Mouse (Mus musculus) Muller cell, postnatal 12 days (primary cell): Measurements from ENCODE around the gene Celf6.

Experiments used
- DNase-seq: peaks from one replicate; pipeline ENCODE4 v3.0.0-alpha.2; 2015; ENCODE audit errors: inconsistent ontology term

Gene Celf6

DNA sequence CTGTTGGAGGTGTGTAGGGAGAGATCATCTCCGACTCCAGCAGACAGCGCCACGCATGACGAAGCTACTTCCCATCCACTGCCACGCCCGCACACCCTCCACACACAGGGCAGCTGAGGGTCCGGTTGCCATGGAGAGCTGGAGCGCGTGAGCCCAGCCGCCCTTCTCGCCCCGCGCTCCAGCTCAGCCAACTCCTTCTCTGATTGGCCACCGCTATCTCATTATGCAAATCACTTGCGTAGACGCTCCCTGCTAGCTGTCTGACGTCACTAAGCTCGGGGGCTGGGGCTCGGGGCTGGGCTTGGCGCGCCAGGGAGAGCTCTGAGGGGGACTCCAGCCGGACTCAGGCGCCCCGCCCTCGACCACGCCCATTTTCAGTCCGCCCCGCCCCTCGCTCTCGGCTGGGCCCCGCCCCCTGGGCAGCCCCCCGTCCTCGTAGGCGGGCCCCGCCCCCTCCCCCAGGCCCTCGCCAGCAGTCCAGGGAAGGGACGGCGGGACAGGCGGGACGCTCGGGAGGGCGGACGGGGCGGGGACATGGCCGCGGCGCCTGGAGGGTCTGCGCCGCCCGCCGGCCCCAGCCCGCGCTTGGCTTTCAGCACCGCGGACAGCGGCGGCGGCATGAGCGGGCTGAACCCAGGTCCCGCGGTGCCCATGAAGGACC, at the start of gene Celf6:
TSS of gene Celf6 (plus strand) at position 74 of the 661 bp plus-strand sequence.
- peak; percentile 94 for DNase-seq

GRCm38 (mm10) chr9:59528274-59528673, 49.4 kb upstream of the Celf6 start:
- DNase-seq, result no peak

DNA sequence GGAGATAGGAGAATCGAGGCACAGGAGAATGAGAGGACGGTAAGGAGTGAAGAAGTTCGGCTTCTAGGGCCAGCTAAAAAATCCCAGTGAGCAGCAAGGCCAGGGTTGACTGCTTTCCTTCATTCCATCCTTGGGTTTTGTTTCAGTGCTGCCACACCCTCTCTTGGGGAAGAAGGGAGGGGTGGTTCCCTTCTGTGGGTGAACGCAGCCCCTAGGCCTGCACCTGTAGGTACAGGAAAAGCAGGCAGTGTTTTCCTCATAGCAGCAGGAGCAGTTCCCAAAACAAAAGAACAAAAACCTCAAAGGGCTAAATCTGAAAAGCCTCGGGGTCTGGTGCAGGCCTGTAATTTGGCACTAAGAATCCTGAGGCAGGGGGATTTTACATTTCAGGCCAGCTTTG, 46.1 kb upstream of the Celf6 start:
- no peak for DNase-seq

DNA sequence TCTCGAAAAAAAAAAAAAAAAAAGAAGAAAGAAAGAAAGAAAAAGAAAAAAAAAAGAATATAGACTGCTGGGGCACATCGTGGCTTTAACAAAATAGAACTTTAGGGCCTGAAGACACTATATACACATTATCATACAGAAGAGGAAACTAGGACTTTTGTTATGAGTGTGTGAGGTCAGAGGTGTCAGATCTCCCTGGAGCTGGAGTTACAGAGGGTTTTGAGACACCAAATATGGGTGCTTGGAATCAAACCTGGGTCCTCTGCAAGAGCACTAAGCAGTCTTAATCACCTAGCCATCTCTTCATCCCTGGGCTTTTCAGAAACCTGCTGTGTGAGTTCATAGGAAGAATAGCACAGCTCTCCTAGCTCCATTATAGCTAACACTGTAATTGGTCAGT, 44.3 kb upstream of the Celf6 start:
- DNase-seq, result no peak

DNA sequence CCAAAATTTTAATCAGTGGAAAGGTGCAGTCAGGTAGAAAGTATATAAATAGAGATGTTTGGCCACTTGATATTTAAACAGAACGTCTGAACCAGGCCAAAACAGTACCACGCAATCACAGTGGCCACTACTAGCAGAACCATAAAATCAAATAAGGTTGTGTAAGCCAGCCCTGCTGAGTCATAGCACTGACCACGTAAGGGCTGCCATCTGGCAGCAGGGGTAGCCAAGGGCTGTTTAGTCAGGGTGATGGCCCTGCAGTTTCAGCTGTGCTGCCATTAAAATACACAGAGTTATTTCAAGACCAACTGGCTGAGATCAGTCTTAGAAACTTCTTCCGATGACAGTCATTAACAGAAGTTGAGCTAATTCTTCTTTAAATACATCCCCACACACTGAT, 43.8 kb upstream of the Celf6 start:
- peak; percentile 71 for DNase-seq

DNA sequence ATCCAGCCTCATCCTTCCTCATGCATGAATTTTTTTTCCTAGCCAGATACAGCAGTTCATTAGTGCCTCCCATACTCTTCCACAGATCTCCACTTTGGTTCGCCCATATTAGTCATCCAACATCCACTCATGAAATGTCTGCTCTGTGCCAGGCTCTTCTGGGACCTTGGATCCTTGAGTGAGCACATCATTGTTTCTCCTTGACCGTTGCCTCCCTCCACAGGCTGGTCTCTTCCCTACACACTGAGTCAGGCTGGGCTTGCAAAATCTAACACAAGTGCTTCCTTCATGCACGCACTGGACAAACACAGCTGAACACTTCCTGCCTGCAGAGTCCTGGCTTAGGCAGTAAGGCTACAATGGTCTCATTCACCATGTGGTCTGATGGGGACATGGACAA, 40.1 kb upstream of the Celf6 start:
- DNase-seq, result peak; percentile 81

- peak; percentile 94 for DNase-seq
Measured at GRCm38 (mm10) chr9:59539441-59540137, 38.1 kb upstream of the Celf6 start, which contains the start of the genes Hexa and Tmem202. TSS of gene Hexa (plus strand) at chr9:59539540. TSS of gene Tmem202 (minus strand) at chr9:59539847.

DNA sequence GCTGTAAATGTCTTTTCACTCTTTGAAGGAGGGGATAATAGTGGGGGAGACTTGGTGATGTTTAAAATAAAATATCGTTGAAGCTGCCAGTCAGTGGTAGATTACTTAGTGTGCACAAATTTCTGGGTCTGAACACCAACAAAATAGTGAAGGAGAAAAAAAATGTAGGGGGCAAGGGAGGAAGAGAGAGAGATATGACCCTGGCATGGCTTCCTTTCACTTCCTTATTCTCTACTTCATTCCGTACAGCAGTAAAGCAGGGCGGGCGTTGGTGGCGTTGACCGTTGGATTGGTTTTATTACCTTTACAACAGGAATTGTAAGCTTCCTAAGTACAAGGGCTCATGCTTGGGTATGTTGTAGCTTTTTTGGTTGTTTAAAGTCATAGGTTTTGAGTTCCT, 36.1 kb upstream of the Celf6 start:
- no peak for DNase-seq

DNA sequence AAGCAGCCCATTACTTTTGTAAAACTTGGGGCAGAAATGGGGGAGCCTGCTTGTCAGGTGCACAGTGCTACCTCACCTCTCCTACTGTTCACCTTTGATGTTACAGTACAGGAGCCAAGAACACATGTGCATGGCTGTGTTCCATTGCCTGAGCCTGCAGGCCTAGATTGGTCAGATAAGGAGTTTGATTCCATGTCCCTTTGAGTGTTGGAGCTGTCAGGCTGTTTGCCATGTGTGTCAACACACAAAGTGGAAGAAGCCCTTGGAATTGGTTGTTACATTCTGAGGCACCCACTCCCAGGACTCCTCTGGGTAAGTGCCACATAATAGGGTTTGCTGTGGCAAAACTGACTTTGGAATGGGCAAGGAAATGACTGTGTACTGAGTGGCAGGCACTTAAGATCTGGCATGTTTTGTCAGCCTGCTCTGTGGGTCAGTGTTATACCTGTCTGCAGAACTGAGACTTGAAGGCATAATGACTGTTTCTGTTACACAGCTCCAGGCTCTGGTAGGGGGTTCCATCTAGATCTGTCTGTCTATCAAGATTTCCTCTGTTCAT, 34.9 kb upstream of the Celf6 start:
- no peak for DNase-seq

DNA sequence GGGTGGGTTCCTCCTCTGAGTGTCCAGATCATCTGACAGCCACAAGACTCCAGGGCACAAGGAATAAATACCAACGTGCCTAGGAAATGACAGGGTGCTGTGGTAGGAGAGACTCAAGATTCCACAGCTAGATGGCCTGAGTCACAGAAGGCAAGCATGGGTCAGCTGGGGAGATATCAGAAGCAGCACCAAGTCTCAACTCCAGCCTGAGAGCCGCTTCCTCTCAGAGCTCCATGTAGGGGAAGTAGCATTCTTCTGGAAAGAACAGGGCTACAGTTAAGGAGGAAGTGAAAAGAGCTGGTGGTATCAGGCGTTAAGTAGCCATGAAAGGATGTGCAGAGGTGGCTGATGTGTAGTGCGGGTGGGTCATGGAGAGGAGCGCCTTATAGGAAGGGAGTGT, 33.0 kb upstream of the Celf6 start:
- DNase-seq, result no peak

DNA sequence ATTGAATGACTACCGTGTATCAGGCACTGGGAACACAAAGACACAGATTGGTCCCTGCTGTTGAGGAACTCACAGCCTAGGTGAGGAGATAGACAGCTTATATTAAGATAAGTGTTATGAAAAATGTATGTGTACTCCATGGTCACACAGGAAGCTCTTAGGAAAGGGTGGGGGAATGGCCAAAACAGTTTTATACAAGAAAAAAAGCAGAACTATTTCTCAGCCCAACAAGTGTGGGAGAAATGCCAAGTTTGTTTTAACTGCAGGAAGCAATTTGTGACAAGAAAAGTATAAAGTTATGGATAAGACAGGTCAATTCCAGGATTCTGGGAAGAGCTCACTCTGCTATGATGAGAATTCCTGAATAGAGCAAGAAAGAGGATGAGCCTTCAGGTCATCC, 29.8 kb upstream of the Celf6 start:
- DNase-seq, result no peak

DNA sequence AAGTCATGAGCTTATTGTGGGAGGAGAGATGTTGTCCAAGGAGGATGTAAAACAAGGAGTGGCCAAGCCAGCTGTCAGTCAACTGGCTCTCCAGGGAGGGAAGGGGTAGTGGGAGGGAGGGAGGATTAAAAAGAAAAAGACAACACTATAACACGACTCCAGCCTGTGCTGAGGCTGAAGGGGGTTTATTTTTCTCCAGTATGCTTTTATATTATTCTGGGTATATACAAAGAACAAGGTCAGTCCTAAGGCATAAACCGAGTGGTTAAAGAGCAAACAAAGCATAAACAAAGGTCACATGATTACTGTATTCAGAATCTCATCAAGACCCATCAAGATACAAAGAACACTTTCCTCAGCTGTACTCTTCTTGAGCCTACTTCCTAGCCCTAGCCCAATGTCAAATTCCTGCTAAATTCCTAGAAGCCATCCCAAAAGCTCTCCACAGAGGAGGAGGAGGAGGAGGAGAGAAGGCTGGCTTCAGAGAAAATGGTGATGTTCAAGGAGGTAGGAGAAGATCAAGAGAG, 28.7 kb upstream of the Celf6 start:
- no peak for DNase-seq

DNA sequence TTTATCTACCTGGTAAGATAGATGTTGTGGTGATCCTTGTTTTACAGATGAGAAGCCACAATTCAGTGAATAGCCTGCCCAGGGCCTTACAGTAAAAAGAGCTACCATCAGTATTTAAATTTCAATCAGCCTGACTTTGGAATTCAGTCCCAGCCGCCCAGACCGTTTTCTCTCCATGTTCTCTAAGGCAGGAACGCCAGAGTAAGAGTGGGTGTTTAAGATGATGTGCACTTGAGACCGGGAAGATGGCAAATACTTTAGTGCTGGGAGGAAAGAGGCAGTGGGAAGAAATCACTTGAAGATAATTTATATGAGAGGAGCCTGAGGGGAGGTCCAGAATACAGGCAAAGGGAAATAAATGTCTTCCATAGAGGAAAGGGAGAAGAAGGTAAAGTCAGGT, 27.6 kb upstream of the Celf6 start:
- no peak for DNase-seq

- DNase-seq, result no peak
Measured at GRCm38 (mm10) chr9:59551017-59551416, 26.7 kb upstream of the Celf6 start.

DNA sequence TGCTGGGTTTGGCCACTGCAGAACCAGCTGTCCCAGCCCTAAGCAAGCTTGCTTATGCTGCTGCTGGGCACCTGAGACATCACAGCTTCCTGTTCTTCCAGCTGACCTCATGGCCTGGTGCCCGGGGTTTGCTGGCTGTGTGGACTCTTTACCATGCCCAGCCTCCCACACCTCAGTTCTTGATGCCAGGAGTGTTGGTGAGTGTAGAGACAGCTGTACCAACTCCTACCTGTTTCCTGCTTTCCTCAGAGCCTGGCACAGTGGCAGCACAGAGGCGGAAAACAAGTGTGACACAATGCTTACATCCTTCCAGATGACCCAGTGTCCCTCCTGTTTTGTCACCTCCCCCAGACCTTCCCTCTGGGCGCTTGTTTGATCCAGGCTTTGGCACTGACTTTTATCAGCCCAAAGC, 26.1 kb upstream of the Celf6 start:
- no peak for DNase-seq

- DNase-seq, result no peak
Measured at GRCm38 (mm10) chr9:59552610-59553009, 25.1 kb upstream of the Celf6 start.

DNA sequence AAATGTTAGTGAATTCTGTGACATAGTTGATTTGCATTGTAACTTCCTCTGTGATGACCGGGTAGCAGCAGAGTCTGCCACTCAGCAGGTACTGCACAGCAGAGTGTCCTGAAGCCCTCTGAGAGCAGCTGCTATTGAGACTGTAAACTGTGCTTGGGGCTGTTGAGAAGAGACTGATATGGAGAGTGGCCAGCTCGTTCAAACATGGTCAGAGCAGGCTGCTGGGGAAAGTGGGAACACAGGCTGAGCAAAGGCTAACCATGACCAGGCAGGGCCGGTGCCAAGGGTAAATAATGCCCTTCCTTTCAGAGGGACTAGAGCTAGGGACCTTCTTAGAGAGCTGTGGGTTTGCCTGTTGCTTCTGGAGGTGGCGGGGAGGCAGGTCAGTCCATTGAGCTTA, 24.0 kb upstream of the Celf6 start:
- no peak for DNase-seq

- DNase-seq, result peak; percentile 62
Measured at GRCm38 (mm10) chr9:59565600-59565999, 12.1 kb upstream of the Celf6 start.

DNA sequence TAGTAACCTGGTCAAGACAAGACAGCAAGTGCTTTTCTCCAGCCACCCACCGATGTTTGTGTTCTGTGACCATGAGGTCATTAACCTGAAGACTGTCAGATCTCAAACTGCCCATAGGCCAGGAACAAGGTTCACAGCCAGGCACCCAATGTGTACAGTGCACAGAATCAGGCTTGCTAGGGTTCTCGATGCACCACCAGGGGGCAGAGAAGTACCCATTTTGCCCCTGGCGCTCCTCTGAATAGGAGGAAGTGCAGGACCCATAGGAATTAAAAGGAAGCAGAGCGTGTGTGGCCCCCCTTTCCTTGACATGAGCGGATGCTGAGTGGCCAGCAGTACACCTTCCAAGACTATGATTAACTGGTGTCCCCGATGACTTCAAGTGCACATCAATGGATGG, 10.6 kb upstream of the Celf6 start:
- peak; percentile 36 for DNase-seq

GRCm38 (mm10) chr9:59571852-59572251, 5.9 kb upstream of the Celf6 start:
- DNase-seq, result no peak

- DNase-seq, result peak; percentile 17
Measured at GRCm38 (mm10) chr9:59577401-59577800, 316 bp upstream of the Celf6 start.

DNA sequence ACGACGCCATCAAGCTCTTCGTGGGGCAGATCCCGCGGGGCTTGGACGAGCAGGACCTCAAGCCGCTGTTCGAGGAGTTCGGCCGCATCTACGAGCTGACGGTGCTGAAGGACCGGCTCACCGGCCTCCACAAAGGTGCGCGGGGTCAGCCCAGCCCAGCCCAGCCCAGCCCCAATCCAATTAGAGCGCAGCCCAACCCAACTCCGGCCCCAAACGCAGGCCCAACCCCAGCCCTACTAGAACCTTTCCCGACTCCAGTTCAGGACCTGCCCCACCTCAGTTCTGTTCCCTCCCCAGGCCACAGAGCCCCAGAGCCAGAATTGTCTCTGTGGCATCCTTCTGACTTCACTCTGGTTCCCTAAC, 769 bp downstream of the Celf6 start:
- no peak for DNase-seq

- DNase-seq, result peak; percentile 76
Measured at GRCm38 (mm10) chr9:59584871-59585308, 7.2 kb downstream of the Celf6 start.
